23 mouse cellular contexts compared by ENCODE assay signal in genomic region chr9:85771454-85771853, GRCm38 (mm10). TPM values are rescaled to one million over a fixed set of nuclear protein-coding genes. Genes with fewer than 3 reads are reported as not detected.
DNase-seq lines count a peak whose midpoint lies in the region; ATAC-seq and TF ChIP-seq lines count a peak whose summit lies in the region.
"Had no signal": no experiment of that assay in that cellular context is flagged by ENCODE, and none has a peak within 500 bp of the region (broad histone marks: within the 10 kb centered on the region; RNA-seq: fewer than 3 reads in every experiment).

No protein-coding gene starts in this region.

- H3K9ac ChIP-seq in stomach, postnatal 0 days (ENCODE audit: low read length) = no peak overlapping the region
- H3K9ac ChIP-seq: embryonic facial prominence, embryonic 12.5 days; forebrain, embryonic 12.5 days had no signal

- no peak overlapping the region for H3K27ac ChIP-seq in stomach, postnatal 0 days (replicated peaks)
- H3K27ac ChIP-seq: embryonic facial prominence, embryonic 10.5 days; embryonic facial prominence, embryonic 12.5 days; forebrain, embryonic 10.5 days; forebrain, embryonic 12.5 days had no signal

- no peak for TF ChIP-seq CTCF in stomach, postnatal 0 days (IDR thresholded peaks at IDR 0.05; ENCODE audit: low read depth)

- no peak overlapping the region for H3K4me2 ChIP-seq in stomach, postnatal 0 days (replicated peaks; ENCODE audit: low read depth)
- H3K4me2 ChIP-seq: embryonic facial prominence, embryonic 12.5 days; forebrain, embryonic 12.5 days had no signal

- no peaks in the 10 kb centered on the region for H3K9me3 ChIP-seq in stomach, postnatal 0 days (ENCODE audit: control insufficient read depth, low read length)
- H3K9me3 ChIP-seq: embryonic facial prominence, embryonic 10.5 days; embryonic facial prominence, embryonic 12.5 days; forebrain, embryonic 10.5 days; forebrain, embryonic 12.5 days; G1E had no signal

- H3K27me3 ChIP-seq in stomach, postnatal 0 days (ENCODE audit: control insufficient read depth, insufficient read depth, low read length) = no peaks in the 10 kb centered on the region
- H3K27me3 ChIP-seq: CH12.LX; embryonic facial prominence, embryonic 12.5 days; forebrain, embryonic 12.5 days had no signal

- ATAC-seq in stomach, postnatal 0 days (ENCODE audit: low FRiP score, low TSS enrichment) = peak; percentile 58; the same call in 1 of the 2 replicates
- ATAC-seq: activated CD4-positive, CD25-positive, alpha-beta regulatory T cell, adult 4 months; CD4-positive, CD25-positive, alpha-beta regulatory T cell, adult 4 months; forebrain, embryonic 14.5 days; forebrain, embryonic 16.5 days had no signal

- TF ChIP-seq EP300 in stomach, postnatal 0 days (optimal IDR thresholded peaks at IDR 0.05) = no peak

- DNase-seq in 3T3-L1 (ENCODE audit: low read depth, low spot score) (peak; percentile 47), NIH3T3 (ENCODE audit: low read depth) (peak; percentile 25)
- DNase-seq in stomach, postnatal 0 days (ENCODE audit: low spot score) = no peak
- DNase-seq in kidney, postnatal 25 days = no peak
- no peak for DNase-seq in urinary bladder, postnatal 36 days (ENCODE audit: low spot score in 2 of 2)
- DNase-seq: adrenal gland, postnatal 10 days; adrenal gland, postnatal 36 days; B cell, adult 2 months; cerebellum, adult 11-12 months; cerebellum, adult 2 months; cerebellum, adult 9-10 months; cerebellum, postnatal 10 days; cerebellum, postnatal 25 days had no signal

- no peak overlapping the region for H3K4me3 ChIP-seq in stomach, postnatal 0 days (ENCODE audit: low read depth, low read length)
- H3K4me3 ChIP-seq: embryonic facial prominence, embryonic 10.5 days; embryonic facial prominence, embryonic 12.5 days; forebrain, embryonic 10.5 days; forebrain, embryonic 12.5 days had no signal

- H3K36me3 ChIP-seq in stomach, postnatal 0 days (ENCODE audit: control insufficient read depth, insufficient read depth, low read length) = no peaks in the 10 kb centered on the region
- H3K36me3 ChIP-seq: embryonic facial prominence, embryonic 10.5 days; embryonic facial prominence, embryonic 12.5 days; forebrain, embryonic 10.5 days; forebrain, embryonic 12.5 days; G1E had no signal

- 60% methylated on average over 3 of the region's 3 CpGs for whole genome bisulfite sequencing in stomach, postnatal 0 days

- no peaks in the 10 kb centered on the region for H3K4me1 ChIP-seq in stomach, postnatal 0 days (replicated peaks; ENCODE audit: control insufficient read depth, insufficient read depth)
- H3K4me1 ChIP-seq: embryonic facial prominence, embryonic 10.5 days; embryonic facial prominence, embryonic 12.5 days; forebrain, embryonic 10.5 days had no signal

RNA-seq across cellular contexts. Expression of gene Ibtk, which starts 22.3 kb away (rescaled TPM):
- 18.0 and 19.7 TPM in 2 replicates for polyA plus RNA-seq in stomach, postnatal 0 days (2015; fragmentation: Nextera tagmentation; extraction: Ambion mirVana)

Comparison
In these comparisons a context has a peak if more than half of its experiments do, and no peak if none do; other contexts are left out.
1. DNase-seq: peak in 3T3-L1 (single experiment) and NIH3T3 (single experiment); none in stomach, postnatal 0 days (single experiment), kidney, postnatal 25 days (0 of 2) and urinary bladder, postnatal 36 days (0 of 2).